Mouse (Mus musculus) forebrain, embryonic 11.5 days (tissue): Measurements from ENCODE around the gene Hs3st2. TPM values are rescaled to one million over a fixed set of nuclear protein-coding genes. Genes with fewer than 3 reads are reported as not detected.

Experiments
- ATAC-seq: fragments of 200-750 bp; cut with Nextera tagmentation; replicated peaks from 2 replicates; pipeline ENCODE4 v1.8.0; 2017; ENCODE audit warnings: moderate TSS enrichment; ENCODE audit not compliant: low FRiP score
- DNase-seq: peaks from one replicate; pipeline ENCODE4 v3.0.0-alpha.2; 2017; ENCODE audit warnings: low spot score
- H3K27ac ChIP-seq: fragments of 300-500 bp; sonication (generic); 2 replicates; pipeline ENCODE4 v1.5.1; 2014; ENCODE audit warnings: low read depth, low read length
- H3K27me3 ChIP-seq: fragments of 300-500 bp; sonication (generic); 2 replicates; pipeline ENCODE4 v1.6.1; 2014; ENCODE audit warnings: mild to moderate bottlenecking, low read length, mixed read lengths; ENCODE audit not compliant: control insufficient read depth, insufficient read depth
- H3K36me3 ChIP-seq: fragments of 300-500 bp; sonication (generic); 2 replicates; pipeline ENCODE4 v1.6.1; 2014; ENCODE audit warnings: mild to moderate bottlenecking, low read length, moderate library complexity, mixed read lengths; ENCODE audit not compliant: control insufficient read depth, insufficient read depth
- H3K4me1 ChIP-seq: fragments of 300-500 bp; sonication (generic); replicated peaks from 2 replicates; pipeline ENCODE4 v1.6.1; 2014; ENCODE audit warnings: low read length, mixed read lengths; ENCODE audit not compliant: control insufficient read depth, insufficient read depth
- H3K4me2 ChIP-seq: fragments of 300-500 bp; sonication (generic); 2 replicates; pipeline ENCODE4 v1.6.1; 2014; ENCODE audit warnings: low read depth, mild to moderate bottlenecking, low read length, moderate library complexity, mixed read lengths; ENCODE audit not compliant: severe bottlenecking
- H3K4me3 ChIP-seq: fragments of 300-500 bp; sonication (generic); 2 replicates; pipeline ENCODE4 v1.5.1; 2014; ENCODE audit warnings: low read depth, low read length
- H3K9ac ChIP-seq: fragments of 300-500 bp; sonication (generic); 2 replicates; pipeline ENCODE4 v1.6.1; 2014; ENCODE audit warnings: low read length
- H3K9me3 ChIP-seq: fragments of 300-500 bp; sonication (generic); 2 replicates; pipeline ENCODE4 v1.6.1; 2016; ENCODE audit warnings: low read length, mixed read lengths; ENCODE audit not compliant: control insufficient read depth
- WGBS: fragments of 180-500 bp; shearing (Covaris S2); extraction: QIAGEN DNeasy Blood & Tissue Kit; methylation state at CpG from one replicate; pipeline ENCODE4 v1.1.7; 2014; 5-methylcytosine and 5-hydroxymethylcytosine counted together
- polyA plus RNA-seq: library from polyadenylated mRNA; unstranded; fragments of >200 nt; fragmentation: Nextera tagmentation; extraction: Ambion mirVana; gene quantifications from 2 replicates; pipeline ENCODE4 v1.2.1, GENCODE M21; 2014

Gene Hs3st2
- polyA plus RNA-seq, 1 experiment from 2014 or later = 0.16 TPM

DNA sequence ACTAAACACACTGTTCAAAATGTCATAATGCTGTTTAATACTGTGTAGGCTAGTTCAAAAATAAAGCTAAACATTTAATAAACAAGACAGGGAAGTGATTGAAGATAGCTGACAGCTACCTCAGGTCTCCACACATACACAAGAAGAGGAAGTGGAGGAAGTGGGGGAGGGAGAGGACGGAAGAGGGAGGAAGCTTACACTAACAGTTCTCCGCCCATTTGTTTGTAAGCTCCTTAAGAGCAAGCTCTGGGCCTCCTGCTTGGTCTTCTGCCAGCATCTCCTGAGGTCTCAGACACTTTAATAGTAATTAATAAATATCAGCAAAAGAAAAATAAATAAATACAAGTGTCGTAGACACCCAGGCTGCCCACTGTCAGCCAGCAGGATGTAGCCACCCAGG is 77.8 kb downstream of the Hs3st2 start:
- no peaks in the 10 kb centered on the region for H3K9me3 ChIP-seq
- H3K4me2 ChIP-seq = no peak overlapping the region
- no peaks in the 10 kb centered on the region for H3K4me1 ChIP-seq
- WGBS = 82% methylated on average over 3 of the region's 3 CpGs
- H3K9ac ChIP-seq = no peak overlapping the region
- no peak overlapping the region for H3K27ac ChIP-seq
- DNase-seq = no peak
- ATAC-seq = no peak
- H3K36me3 ChIP-seq = no peaks in the 10 kb centered on the region
- no peaks in the 10 kb centered on the region for H3K27me3 ChIP-seq
- H3K4me3 ChIP-seq = no peak overlapping the region

GRCm38 (mm10) chr7:121478302-121478701 is 86.6 kb downstream of the Hs3st2 start:
- H3K27me3 ChIP-seq = no peaks in the 10 kb centered on the region
- H3K4me2 ChIP-seq = no peak overlapping the region
- no peak for ATAC-seq
- H3K4me1 ChIP-seq = no peaks in the 10 kb centered on the region
- 73% methylated on average over 8 of the region's 8 CpGs for WGBS
- no peak overlapping the region for H3K9ac ChIP-seq
- no peak for DNase-seq
- no peak overlapping the region for H3K27ac ChIP-seq
- H3K4me3 ChIP-seq = no peak overlapping the region
- no peaks in the 10 kb centered on the region for H3K9me3 ChIP-seq
- H3K36me3 ChIP-seq = no peaks in the 10 kb centered on the region

DNA sequence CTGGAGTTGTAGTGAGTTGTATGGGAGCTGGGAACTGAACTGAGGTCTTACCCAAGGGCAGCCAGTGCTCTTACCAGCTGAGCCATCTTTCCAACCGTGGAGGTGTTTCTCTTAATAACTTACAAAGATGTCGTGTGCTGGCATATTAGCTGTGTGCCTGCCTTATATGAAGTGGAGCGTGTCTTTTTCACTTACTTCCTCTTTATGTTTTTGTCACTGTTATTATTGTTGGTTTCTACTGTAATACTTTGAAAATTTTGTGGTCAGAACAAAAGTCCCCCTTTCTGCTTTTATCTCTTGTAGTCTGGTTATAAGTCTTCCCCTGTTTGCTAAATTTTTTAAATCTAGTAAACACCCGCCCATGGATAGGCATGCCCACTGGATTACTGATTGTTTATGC is 88.4 kb downstream of the Hs3st2 start:
- WGBS = 87% methylated on average over 4 of the region's 4 CpGs
- H3K4me2 ChIP-seq = no peak overlapping the region
- ATAC-seq (no peak), DNase-seq (no peak)
- no peaks in the 10 kb centered on the region for H3K27me3 ChIP-seq
- no peaks in the 10 kb centered on the region for H3K36me3 ChIP-seq
- H3K4me1 ChIP-seq = no peaks in the 10 kb centered on the region
- no peak overlapping the region for H3K4me3 ChIP-seq
- H3K9me3 ChIP-seq = no peaks in the 10 kb centered on the region
- no peak overlapping the region for H3K9ac ChIP-seq
- H3K27ac ChIP-seq = no peak overlapping the region

DNA sequence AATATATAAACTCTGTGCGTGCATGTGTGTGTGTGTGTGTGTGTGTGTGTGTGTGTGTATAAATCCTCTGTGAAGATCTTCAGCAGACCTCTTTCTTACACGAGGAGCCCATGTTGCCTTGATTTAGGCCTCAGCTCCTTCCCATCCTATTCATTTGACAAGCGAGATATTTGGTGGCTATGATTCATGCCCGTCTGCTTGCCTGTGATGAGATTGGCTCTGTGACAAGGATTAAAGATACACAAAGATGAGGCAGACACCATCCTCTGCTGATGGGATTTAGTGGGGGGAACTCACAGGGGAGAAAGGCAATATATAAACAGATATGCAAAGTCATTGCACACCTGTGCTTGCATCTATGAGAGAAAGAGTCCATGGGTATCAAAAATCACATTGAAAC is 92.9 kb downstream of the Hs3st2 start:
- ATAC-seq = no peak
- Histone ChIP-seq H3K27ac (no peak overlapping the region), H3K9ac (no peak overlapping the region), H3K9me3 (no peaks in the 10 kb centered on the region), H3K4me2 (no peak overlapping the region), H3K27me3 (no peaks in the 10 kb centered on the region), H3K4me1 (no peaks in the 10 kb centered on the region), H3K36me3 (no peaks in the 10 kb centered on the region), H3K4me3 (no peak overlapping the region)
- no peak for DNase-seq
- WGBS = 86% methylated on average over 4 of the region's 4 CpGs

DNA sequence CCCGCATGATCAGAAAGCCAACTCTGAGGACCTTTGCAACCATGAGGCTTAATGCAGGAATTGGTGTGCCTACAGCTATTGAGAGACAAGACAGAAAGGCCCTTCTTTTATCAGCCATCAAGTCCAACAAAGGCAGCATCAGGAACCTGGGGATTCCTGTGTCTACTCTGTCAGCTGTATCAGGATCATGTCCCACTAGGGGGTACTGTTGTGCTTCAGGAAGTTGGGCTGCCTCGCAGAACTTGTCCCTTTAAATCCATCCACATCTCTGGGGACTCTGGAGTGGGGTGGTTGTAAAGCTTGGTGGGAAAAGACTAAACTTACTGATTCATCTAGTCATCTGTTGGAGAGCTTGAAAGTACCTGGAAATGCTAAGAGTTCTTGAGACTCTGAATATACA is 93.6 kb downstream of the Hs3st2 start:
- H3K4me2 ChIP-seq = no peak overlapping the region
- WGBS = 75% methylated on average over 2 of the region's 2 CpGs

DNA sequence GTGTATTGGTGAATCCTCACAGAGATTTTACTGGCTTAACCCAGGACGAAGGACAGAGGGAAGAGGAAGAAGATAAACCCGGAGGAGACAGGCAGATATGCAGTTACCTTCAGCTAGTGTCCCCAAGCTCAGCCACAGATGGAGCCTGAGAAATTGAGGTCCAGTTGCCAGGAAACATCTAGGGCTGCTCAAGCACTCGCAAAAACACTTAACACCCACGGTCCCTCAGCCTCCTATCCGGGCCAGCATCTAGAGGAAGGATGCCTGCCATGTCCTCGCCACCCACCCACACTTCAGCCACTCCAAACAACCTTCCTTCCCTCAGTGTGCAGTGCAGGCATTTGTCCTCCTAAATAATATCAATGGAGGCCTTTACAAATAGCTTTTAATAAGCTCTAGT is 95.6 kb downstream of the Hs3st2 start:
- Histone ChIP-seq H3K27me3 (no peaks in the 10 kb centered on the region), H3K4me1 (0 out of 2 replicates have a peak, but pooled peaks cover 3% of the 10 kb centered on the region), H3K4me3 (no peak overlapping the region), H3K36me3 (no peaks in the 10 kb centered on the region), H3K9ac (no peak overlapping the region), H3K4me2 (no peak overlapping the region), H3K9me3 (no peaks in the 10 kb centered on the region), H3K27ac (no peak overlapping the region)
- 75% methylated on average over 6 of the region's 6 CpGs for WGBS
- DNase-seq (no peak), ATAC-seq (no peak)

More for the DNA sequence above, 93.6 kb downstream of the Hs3st2 start:
- Histone ChIP-seq H3K9ac (no peak overlapping the region), H3K4me3 (no peak overlapping the region), H3K9me3 (no peaks in the 10 kb centered on the region), H3K36me3 (no peaks in the 10 kb centered on the region), H3K27me3 (no peaks in the 10 kb centered on the region), H3K4me1 (no peaks in the 10 kb centered on the region), H3K27ac (no peak overlapping the region)
- DNase-seq = no peak
- no peak for ATAC-seq

DNA sequence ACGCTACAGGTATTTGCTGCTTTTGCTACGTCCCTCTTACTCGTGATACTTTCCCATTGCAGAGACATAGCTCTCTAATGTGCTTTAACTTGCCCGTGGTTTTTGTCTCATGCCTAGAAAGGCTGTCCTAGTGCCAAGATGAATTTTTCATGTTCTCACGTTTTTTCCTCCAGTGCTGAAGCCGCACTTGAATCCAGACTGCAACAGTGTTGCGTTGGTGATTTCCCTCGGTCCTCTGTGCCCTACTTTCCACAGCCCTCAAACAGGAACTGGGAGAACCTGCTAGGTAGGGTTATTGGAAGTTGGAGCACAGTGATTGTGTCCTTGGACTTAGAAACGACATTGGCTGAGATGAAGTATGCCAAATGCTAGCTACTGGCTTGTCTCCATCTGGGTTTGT is 97.7 kb downstream of the Hs3st2 start:
- ATAC-seq (no peak), DNase-seq (no peak)
- 89% methylated on average over 9 of the region's 9 CpGs for WGBS
- Histone ChIP-seq H3K27me3 (no peaks in the 10 kb centered on the region), H3K27ac (no peak overlapping the region), H3K36me3 (no peaks in the 10 kb centered on the region), H3K4me1 (0 out of 2 replicates have a peak, but pooled peaks cover 3% of the 10 kb centered on the region), H3K4me3 (no peak overlapping the region), H3K4me2 (no peak overlapping the region), H3K9me3 (no peaks in the 10 kb centered on the region), H3K9ac (no peak overlapping the region)

GRCm38 (mm10) chr7:121491455-121492005 is 99.9 kb downstream of the Hs3st2 start:
- H3K4me1 ChIP-seq = 0 out of 2 replicates have a peak, but pooled peaks cover 3% of the 10 kb centered on the region
- no peaks in the 10 kb centered on the region for H3K36me3 ChIP-seq
- no peak overlapping the region for H3K4me3 ChIP-seq
- no peak overlapping the region for H3K4me2 ChIP-seq
- H3K27ac ChIP-seq = no peak overlapping the region
- 47% methylated on average over 3 of the region's 3 CpGs for WGBS
- no peak overlapping the region for H3K9ac ChIP-seq
- no peaks in the 10 kb centered on the region for H3K9me3 ChIP-seq
- DNase-seq = no peak
- 0 out of 2 replicates have a peak, but pooled peaks have one; percentile 7 for ATAC-seq
- no peaks in the 10 kb centered on the region for H3K27me3 ChIP-seq

DNA sequence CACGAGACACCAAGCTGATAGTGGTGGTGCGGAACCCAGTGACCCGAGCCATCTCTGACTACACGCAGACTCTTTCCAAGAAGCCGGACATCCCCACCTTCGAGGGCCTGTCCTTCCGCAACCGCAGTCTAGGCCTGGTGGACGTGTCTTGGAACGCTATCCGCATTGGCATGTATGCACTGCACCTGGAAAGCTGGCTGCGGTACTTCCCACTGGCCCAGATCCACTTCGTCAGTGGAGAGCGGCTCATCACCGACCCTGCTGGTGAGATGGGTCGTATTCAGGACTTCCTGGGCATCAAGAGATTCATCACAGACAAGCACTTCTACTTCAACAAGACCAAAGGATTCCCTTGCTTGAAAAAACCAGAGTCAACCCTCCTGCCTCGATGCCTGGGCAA is 108.9 kb downstream of the Hs3st2 start:
- ATAC-seq = no peak
- H3K4me1 ChIP-seq = no peaks in the 10 kb centered on the region

More for the DNA sequence above, 108.9 kb downstream of the Hs3st2 start:
- no peak overlapping the region for H3K4me3 ChIP-seq
- WGBS = 91% methylated on average over 17 of the region's 17 CpGs
- no peak overlapping the region for H3K9ac ChIP-seq
- H3K9me3 ChIP-seq = no peaks in the 10 kb centered on the region
- no peaks in the 10 kb centered on the region for H3K36me3 ChIP-seq
- no peak for DNase-seq
- no peak overlapping the region for H3K4me2 ChIP-seq
- H3K27ac ChIP-seq = no peak overlapping the region
- no peaks in the 10 kb centered on the region for H3K27me3 ChIP-seq
